Mouse (Mus musculus): ENCODE data around the gene Frmd4a. TPM values are rescaled to one million over a fixed set of nuclear protein-coding genes. Genes with fewer than 3 reads are reported as not detected.
A peak's percentile ranks its signal among the peaks of the same experiment; 100 is the strongest.

Frmd4a gene
- polyA plus RNA-seq, 1 experiment from 2014 or later = 19.3 TPM

- Histone ChIP-seq H3K27ac (ENCODE audit: low read length) (no peak overlapping the region), H3K36me3 (ENCODE audit: control insufficient read depth, insufficient read depth) (no peaks in the 10 kb centered on the region), H3K27me3 (ENCODE audit: control insufficient read depth, insufficient read depth, low read length) (no peaks in the 10 kb centered on the region), H3K4me3 (ENCODE audit: low read length) (no peak overlapping the region), H3K4me1 (ENCODE audit: control insufficient read depth, insufficient read depth, low read length) (peaks cover 38% of the 10 kb centered on the region), H3K9ac (ENCODE audit: low read length) (no peak overlapping the region), H3K9me3 (replicated peaks; ENCODE audit: control insufficient read depth, low read length) (no peaks in the 10 kb centered on the region), H3K4me2 (ENCODE audit: low read depth, low read length) (no peak overlapping the region)
- no peak for ATAC-seq (replicated peaks; ENCODE audit: extremely low read depth, insufficient read depth, low FRiP score)
- WGBS = 69% methylated on average over 3 of the region's 3 CpGs
Observed at GRCm38 (mm10) chr2:4444740-4445139, 427.2 kb downstream of the Frmd4a start.

- H3K4me3 ChIP-seq (ENCODE audit: low read length) = no peak overlapping the region
- 58% methylated on average over 10 of the region's 10 CpGs for WGBS
- peaks cover 40% of the 10 kb centered on the region for H3K4me1 ChIP-seq (ENCODE audit: control insufficient read depth, insufficient read depth, low read length)
- no peak overlapping the region for H3K9ac ChIP-seq (ENCODE audit: low read length)
- H3K9me3 ChIP-seq (replicated peaks; ENCODE audit: control insufficient read depth, low read length) = no peaks in the 10 kb centered on the region
- H3K27me3 ChIP-seq (ENCODE audit: control insufficient read depth, insufficient read depth, low read length) = no peaks in the 10 kb centered on the region
- no peaks in the 10 kb centered on the region for H3K36me3 ChIP-seq (ENCODE audit: control insufficient read depth, insufficient read depth)
- no peak overlapping the region; the same call in 1 of the 2 replicates for H3K4me2 ChIP-seq (ENCODE audit: low read depth, low read length)
- 0 out of 2 replicates have a peak, but pooled peaks have one; percentile 29 for ATAC-seq (replicated peaks; ENCODE audit: extremely low read depth, insufficient read depth, low FRiP score)
- peak overlapping the region; percentile 58 for H3K27ac ChIP-seq (ENCODE audit: low read length)
Observed at GRCm38 (mm10) chr2:4445629-4446400, 428.3 kb downstream of the Frmd4a start.

GRCm38 (mm10) chr2:4449860-4450480 is 432.5 kb downstream of the Frmd4a start:
- H3K4me3 ChIP-seq (ENCODE audit: low read length) = no peak overlapping the region
- ATAC-seq (replicated peaks; ENCODE audit: extremely low read depth, insufficient read depth, low FRiP score) = no peak
- 61% methylated on average over 12 of the region's 12 CpGs for WGBS
- H3K4me1 ChIP-seq (ENCODE audit: control insufficient read depth, insufficient read depth, low read length) = peaks cover 62% of the 10 kb centered on the region
- no peaks in the 10 kb centered on the region for H3K27me3 ChIP-seq (ENCODE audit: control insufficient read depth, insufficient read depth, low read length)
- H3K4me2 ChIP-seq (ENCODE audit: low read depth, low read length) = no peak overlapping the region
- no peaks in the 10 kb centered on the region for H3K36me3 ChIP-seq (ENCODE audit: control insufficient read depth, insufficient read depth)
- no peaks in the 10 kb centered on the region for H3K9me3 ChIP-seq (replicated peaks; ENCODE audit: control insufficient read depth, low read length)
- no peak overlapping the region for H3K27ac ChIP-seq (ENCODE audit: low read length)
- H3K9ac ChIP-seq (ENCODE audit: low read length) = no peak overlapping the region

GRCm38 (mm10) chr2:4452590-4453400 is 435.3 kb downstream of the Frmd4a start:
- WGBS = 56% methylated on average over 12 of the region's 12 CpGs

GRCm38 (mm10) chr2:4455097-4456025 is 437.8 kb downstream of the Frmd4a start:
- WGBS = 36% methylated on average over 11 of the region's 11 CpGs
- H3K9ac ChIP-seq (ENCODE audit: low read length) = no peak overlapping the region
- H3K4me1 ChIP-seq (ENCODE audit: control insufficient read depth, insufficient read depth, low read length) = peaks cover 37% of the 10 kb centered on the region
- no peak overlapping the region for H3K4me2 ChIP-seq (ENCODE audit: low read depth, low read length)
- 0 out of 2 replicates have a peak overlapping the region, but pooled peaks have one; percentile 3 for H3K27ac ChIP-seq (ENCODE audit: low read length)
- H3K4me3 ChIP-seq (ENCODE audit: low read length) = no peak overlapping the region
- no peaks in the 10 kb centered on the region for H3K36me3 ChIP-seq (ENCODE audit: control insufficient read depth, insufficient read depth)
- peak; percentile 29; the same call in 1 of the 2 replicates for ATAC-seq (replicated peaks; ENCODE audit: extremely low read depth, insufficient read depth, low FRiP score)
- H3K27me3 ChIP-seq (ENCODE audit: control insufficient read depth, insufficient read depth, low read length) = no peaks in the 10 kb centered on the region
- H3K9me3 ChIP-seq (replicated peaks; ENCODE audit: control insufficient read depth, low read length) = no peaks in the 10 kb centered on the region

More at GRCm38 (mm10) chr2:4452590-4453400, 435.3 kb downstream of the Frmd4a start:
- Histone ChIP-seq H3K9me3 (replicated peaks; ENCODE audit: control insufficient read depth, low read length) (no peaks in the 10 kb centered on the region), H3K4me2 (ENCODE audit: low read depth, low read length) (no peak overlapping the region), H3K4me1 (ENCODE audit: control insufficient read depth, insufficient read depth, low read length) (peaks cover 49% of the 10 kb centered on the region), H3K36me3 (ENCODE audit: control insufficient read depth, insufficient read depth) (no peaks in the 10 kb centered on the region), H3K4me3 (ENCODE audit: low read length) (no peak overlapping the region), H3K27me3 (ENCODE audit: control insufficient read depth, insufficient read depth, low read length) (no peaks in the 10 kb centered on the region), H3K9ac (ENCODE audit: low read length) (no peak overlapping the region), H3K27ac (ENCODE audit: low read length) (peak overlapping the region; percentile 70)
- 0 out of 2 replicates have a peak, but pooled peaks have one; percentile 25 for ATAC-seq (replicated peaks; ENCODE audit: extremely low read depth, insufficient read depth, low FRiP score)

- H3K27ac ChIP-seq (ENCODE audit: low read length) = no peak overlapping the region
- 82% methylated on average over 5 of the region's 5 CpGs for WGBS
- no peaks in the 10 kb centered on the region for H3K36me3 ChIP-seq (ENCODE audit: control insufficient read depth, insufficient read depth)
- no peaks in the 10 kb centered on the region for H3K27me3 ChIP-seq (ENCODE audit: control insufficient read depth, insufficient read depth, low read length)
- H3K4me2 ChIP-seq (ENCODE audit: low read depth, low read length) = no peak overlapping the region
- H3K4me1 ChIP-seq (ENCODE audit: control insufficient read depth, insufficient read depth, low read length) = peaks cover 22% of the 10 kb centered on the region
- ATAC-seq (replicated peaks; ENCODE audit: extremely low read depth, insufficient read depth, low FRiP score) = no peak
- no peaks in the 10 kb centered on the region for H3K9me3 ChIP-seq (replicated peaks; ENCODE audit: control insufficient read depth, low read length)
- no peak overlapping the region for H3K4me3 ChIP-seq (ENCODE audit: low read length)
- H3K9ac ChIP-seq (ENCODE audit: low read length) = no peak overlapping the region
Observed at GRCm38 (mm10) chr2:4460897-4461296, 443.4 kb downstream of the Frmd4a start.

GRCm38 (mm10) chr2:4461514-4461913 is 444.0 kb downstream of the Frmd4a start:
- no peak for ATAC-seq (replicated peaks; ENCODE audit: extremely low read depth, insufficient read depth, low FRiP score)
- Histone ChIP-seq H3K4me1 (ENCODE audit: control insufficient read depth, insufficient read depth, low read length) (peaks cover 22% of the 10 kb centered on the region), H3K4me2 (ENCODE audit: low read depth, low read length) (no peak overlapping the region), H3K36me3 (ENCODE audit: control insufficient read depth, insufficient read depth) (no peaks in the 10 kb centered on the region), H3K9me3 (replicated peaks; ENCODE audit: control insufficient read depth, low read length) (no peaks in the 10 kb centered on the region), H3K4me3 (ENCODE audit: low read length) (no peak overlapping the region), H3K9ac (ENCODE audit: low read length) (no peak overlapping the region), H3K27ac (ENCODE audit: low read length) (no peak overlapping the region), H3K27me3 (ENCODE audit: control insufficient read depth, insufficient read depth, low read length) (no peaks in the 10 kb centered on the region)
- WGBS = 24% methylated on average over 2 of the region's 2 CpGs

GRCm38 (mm10) chr2:4462480-4462879 is 445.0 kb downstream of the Frmd4a start:
- Histone ChIP-seq H3K4me2 (ENCODE audit: low read depth, low read length) (peak overlapping the region; percentile 32; the same call in 1 of the 2 replicates), H3K36me3 (ENCODE audit: control insufficient read depth, insufficient read depth) (no peaks in the 10 kb centered on the region), H3K9me3 (replicated peaks; ENCODE audit: control insufficient read depth, low read length) (no peaks in the 10 kb centered on the region), H3K27ac (ENCODE audit: low read length) (no peak overlapping the region; the same call in 1 of the 2 replicates), H3K4me1 (ENCODE audit: control insufficient read depth, insufficient read depth, low read length) (peaks cover 22% of the 10 kb centered on the region), H3K4me3 (ENCODE audit: low read length) (no peak overlapping the region), H3K9ac (ENCODE audit: low read length) (0 out of 2 replicates have a peak overlapping the region, but pooled peaks have one; percentile 20), H3K27me3 (ENCODE audit: control insufficient read depth, insufficient read depth, low read length) (no peaks in the 10 kb centered on the region)
- 0 out of 2 replicates have a peak, but pooled peaks have one; percentile 46 for ATAC-seq (replicated peaks; ENCODE audit: extremely low read depth, insufficient read depth, low FRiP score)
- 37% methylated on average over 11 of the region's 11 CpGs for WGBS

Measured in heart, embryonic 16.5 days (tissue).